Mouse (Mus musculus) embryonic fibroblast, embryonic 13.5 days (primary cell): ENCODE measurements around the gene Shc4.

Source experiments
- CTCF ChIP-seq: IDR thresholded peaks from 2 replicates; pipeline ENCODE4 v1.5.1; 2011; ENCODE audit warnings: mild to moderate bottlenecking, control low read depth, low read length, moderate library complexity, borderline replicate concordance; ENCODE audit not compliant: insufficient read depth
- POLR2A ChIP-seq: IDR thresholded peaks from 2 replicates; pipeline ENCODE4 v1.6.1; 2011; ENCODE audit warnings: low read depth, mild to moderate bottlenecking, control low read depth, low read length, moderate library complexity

GRCm38 (mm10) chr2:125749330-125749729, 25.4 kb upstream of the Shc4 start:
- TF ChIP-seq CTCF = no peak
- TF ChIP-seq POLR2A = no peak
